28 mouse cellular contexts compared by ENCODE assay signal in genomic region chr4:82961024-82961423, GRCm38 (mm10).
"Had no signal": no experiment of that assay in that cellular context is flagged by ENCODE, and none has a peak within 500 bp of the region (broad histone marks: within the 10 kb centered on the region; RNA-seq: fewer than 3 reads in every experiment).

No protein-coding gene starts in this region.

- H3K27me3 ChIP-seq: embryonic facial prominence, embryonic 12.5 days; embryonic facial prominence, embryonic 13.5 days; embryonic facial prominence, embryonic 15.5 days; forebrain, embryonic 12.5 days; forebrain, embryonic 13.5 days; forebrain, embryonic 15.5 days had no signal

- H3K4me1 ChIP-seq: embryonic facial prominence, embryonic 10.5 days; embryonic facial prominence, embryonic 12.5 days; embryonic facial prominence, embryonic 13.5 days; embryonic facial prominence, embryonic 15.5 days; forebrain, embryonic 10.5 days; forebrain, embryonic 12.5 days had no signal

- DNase-seq: cerebellum, adult 8-10 months; cerebellum, adult 9-10 months; cerebellum, adult 9-11 months; cerebellum, postnatal 10 days; cerebellum, postnatal 14 days; cerebellum, postnatal 25 days; cerebellum, postnatal 36 days; embryo, embryonic 11 days; forebrain, postnatal 0 days; gastrocnemius, adult 2 months; gastrocnemius, postnatal 10 days; gastrocnemius, postnatal 14 days; gastrocnemius, postnatal 25 days; gastrocnemius, postnatal 36 days; heart, adult 11 months; heart, adult 18-20 months; heart, adult 2 months had no signal

- H3K36me3 ChIP-seq: forebrain, embryonic 10.5 days; forebrain, embryonic 12.5 days; forebrain, embryonic 15.5 days had no signal

- H3K27ac ChIP-seq: embryonic facial prominence, embryonic 10.5 days; embryonic facial prominence, embryonic 12.5 days; embryonic facial prominence, embryonic 13.5 days; embryonic facial prominence, embryonic 15.5 days; forebrain, embryonic 10.5 days; forebrain, embryonic 12.5 days; forebrain, embryonic 13.5 days; forebrain, embryonic 15.5 days; gastrocnemius, adult 2 months; heart, adult 2 months had no signal

- H3K4me3 ChIP-seq: embryonic facial prominence, embryonic 10.5 days; embryonic facial prominence, embryonic 12.5 days; embryonic facial prominence, embryonic 13.5 days; embryonic facial prominence, embryonic 15.5 days; erythroblast, embryonic 14.5 days; forebrain, embryonic 10.5 days; forebrain, embryonic 12.5 days; forebrain, embryonic 13.5 days; forebrain, embryonic 15.5 days; gastrocnemius, adult 2 months; heart, adult 2 months had no signal

- H3K9me3 ChIP-seq: embryonic facial prominence, embryonic 10.5 days; embryonic facial prominence, embryonic 12.5 days; embryonic facial prominence, embryonic 13.5 days; embryonic facial prominence, embryonic 15.5 days; forebrain, embryonic 10.5 days; forebrain, embryonic 12.5 days; forebrain, embryonic 13.5 days; forebrain, embryonic 15.5 days had no signal

- H3K4me2 ChIP-seq: embryonic facial prominence, embryonic 12.5 days; embryonic facial prominence, embryonic 13.5 days; embryonic facial prominence, embryonic 15.5 days; forebrain, embryonic 12.5 days; forebrain, embryonic 13.5 days; forebrain, embryonic 15.5 days had no signal

- H3K9ac ChIP-seq: embryonic facial prominence, embryonic 12.5 days; embryonic facial prominence, embryonic 13.5 days; embryonic facial prominence, embryonic 15.5 days; forebrain, embryonic 12.5 days; forebrain, embryonic 13.5 days; forebrain, embryonic 15.5 days; forebrain, postnatal 0 days had no signal

- ATAC-seq: forebrain, embryonic 13.5 days; forebrain, embryonic 14.5 days; forebrain, embryonic 15.5 days; forebrain, embryonic 16.5 days; forebrain, postnatal 0 days had no signal
